Mouse (Mus musculus): ENCODE measurements around the gene Amy2a2. TPM values are rescaled to one million over a fixed set of nuclear protein-coding genes. Genes with fewer than 3 reads are reported as not detected.

Gene Amy2a2
- polyA plus RNA-seq (2012; rRNA removed) = 3.7 and 4.1 TPM in 2 replicates

GRCm38 (mm10) chr3:113356558-113356957, at the start of gene Amy2a2:
Amy2a2 (minus strand) TSS chr3:113356658.

DNA sequence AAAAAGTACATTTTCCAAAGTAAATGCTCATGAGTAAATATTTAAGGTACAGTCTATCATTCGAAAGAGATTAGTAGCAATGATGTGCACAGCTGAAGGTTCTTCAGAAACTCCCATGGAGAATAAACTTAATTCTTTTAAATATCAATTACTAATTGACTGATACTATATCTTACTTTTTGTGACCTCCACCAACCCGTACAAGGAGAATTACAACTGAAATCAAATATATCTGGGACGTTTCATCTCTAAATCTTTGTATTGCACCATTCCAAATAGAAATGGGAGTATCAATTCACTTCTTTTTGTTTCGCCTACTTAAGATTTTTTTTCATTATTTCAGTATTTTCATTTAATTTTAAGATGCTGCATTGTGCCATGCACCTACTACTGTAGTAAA, 32.5 kb downstream of the Amy2a2 start, which contains the start of gene Amy2a3:
Gene Amy2a3, minus strand, starts transcription at position 101 of the 400 bp plus-strand sequence.

Other genes with a start within 250 kb of the Amy2a2 start
- 0.14 and 4.1 TPM in 2 replicates for gene Amy2a5, start 97.8 kb downstream of the Amy2a2 start, polyA plus RNA-seq (2012; rRNA removed)
- 3.7 and 4.1 TPM in 2 replicates for gene Amy2a4, start 65.2 kb downstream of the Amy2a2 start, polyA plus RNA-seq (2012; rRNA removed)
- gene Amy2a3, start 32.6 kb downstream of the Amy2a2 start, polyA plus RNA-seq (2012; rRNA removed) = 3.7 and 4.1 TPM in 2 replicates
- 10.0 and 11.0 TPM in 2 replicates for gene Amy2a1, start 175.8 kb upstream of the Amy2a2 start, polyA plus RNA-seq (2012; rRNA removed)